Comparison of ENCODE assay signal across 11 mouse cellular contexts in genomic region chr13:102636032-102636431, GRCm38 (mm10).
"Had no signal": no experiment of that assay in that cellular context is flagged by ENCODE, and none has a peak within 500 bp of the region (broad histone marks: within the 10 kb centered on the region; RNA-seq: fewer than 3 reads in every experiment).

No protein-coding gene starts in this region.

- H3K27me3 ChIP-seq: kidney, embryonic 15.5 days; liver, embryonic 15.5 days had no signal

- H3K4me2 ChIP-seq: kidney, embryonic 15.5 days; limb, embryonic 13.5 days; liver, embryonic 15.5 days had no signal

- H3K4me1 ChIP-seq: kidney, embryonic 15.5 days; limb, embryonic 13.5 days; liver, embryonic 15.5 days had no signal

- H3K9me3 ChIP-seq: kidney, embryonic 15.5 days; limb, embryonic 13.5 days; liver, embryonic 15.5 days had no signal

- H3K27ac ChIP-seq: kidney, embryonic 15.5 days; limb, embryonic 13.5 days; liver, embryonic 15.5 days; stomach, postnatal 0 days had no signal

- DNase-seq: kidney, adult 2 months; kidney, postnatal 36 days; layer of hippocampus, adult 9-11 months; layer of hippocampus, postnatal 36 days; midbrain, embryonic 14.5 days; thymus, postnatal 4 days had no signal

- H3K9ac ChIP-seq: kidney, embryonic 15.5 days; limb, embryonic 13.5 days; liver, embryonic 15.5 days had no signal

- H3K4me3 ChIP-seq: kidney, embryonic 15.5 days; limb, embryonic 13.5 days; liver, embryonic 15.5 days had no signal

- ATAC-seq: intestine, embryonic 16.5 days had no signal

- H3K36me3 ChIP-seq: kidney, embryonic 15.5 days; limb, embryonic 13.5 days; liver, embryonic 15.5 days had no signal
